In genomic region chrX:11815864-11816263, GRCm38 (mm10) we compare ENCODE assay signal across 28 mouse cellular contexts.
DNase-seq lines count a peak whose midpoint lies in the region; ATAC-seq and TF ChIP-seq lines count a peak whose summit lies in the region.
"Had no signal": no experiment of that assay in that cellular context is flagged by ENCODE, and none has a peak within 500 bp of the region (broad histone marks: within the 10 kb centered on the region; RNA-seq: fewer than 3 reads in every experiment).

No protein-coding gene starts in this region.

- ATAC-seq in lung, embryonic 14.5 days (ENCODE audit: insufficient read depth), result peak; percentile 52; the same call in 1 of the 2 replicates
- ATAC-seq in lung, postnatal 0 days, result no peak
- ATAC-seq in hindbrain, embryonic 13.5 days (ENCODE audit: low FRiP score), result no peak
- ATAC-seq: forebrain, embryonic 15.5 days; hindbrain, embryonic 16.5 days had no signal

- H3K36me3 ChIP-seq in kidney, adult 2 months (ENCODE audit: control insufficient read depth, insufficient read depth, low read length), result no peaks in the 10 kb centered on the region
- no peaks in the 10 kb centered on the region for H3K36me3 ChIP-seq in lung, embryonic 14.5 days (ENCODE audit: insufficient read depth)
- H3K36me3 ChIP-seq in lung, postnatal 0 days (ENCODE audit: insufficient read depth, low read length), result no peaks in the 10 kb centered on the region
- H3K36me3 ChIP-seq in hindbrain, embryonic 13.5 days, result no peaks in the 10 kb centered on the region
- H3K36me3 ChIP-seq: embryonic facial prominence, embryonic 10.5 days; embryonic facial prominence, embryonic 13.5 days; forebrain, embryonic 12.5 days; forebrain, embryonic 15.5 days; G1E; hindbrain, embryonic 12.5 days had no signal

- TF ChIP-seq EP300 in lung, postnatal 0 days (IDR thresholded peaks at IDR 0.05), result 0 out of 2 replicates have a peak, but pooled peaks have one; percentile 14

- H3K4me2 ChIP-seq in lung, embryonic 14.5 days, result no peak overlapping the region
- H3K4me2 ChIP-seq in lung, postnatal 0 days (replicated peaks; ENCODE audit: low read depth, low read length), result no peak overlapping the region
- H3K4me2 ChIP-seq in hindbrain, embryonic 13.5 days, result no peak overlapping the region
- H3K4me2 ChIP-seq: embryonic facial prominence, embryonic 13.5 days; forebrain, embryonic 12.5 days; forebrain, embryonic 15.5 days; heart, embryonic 11.5 days; hindbrain, embryonic 12.5 days had no signal

- 42% methylated on average over 4 of the region's 4 CpGs for WGBS in kidney, adult 2 months
- 46% methylated on average over 4 of the region's 4 CpGs for WGBS in lung, embryonic 14.5 days
- WGBS in lung, postnatal 0 days, result 43% methylated on average over 4 of the region's 4 CpGs
- 84% methylated on average over 4 of the region's 4 CpGs for WGBS in hindbrain, embryonic 13.5 days

- H3K9me3 ChIP-seq in lung, embryonic 14.5 days (ENCODE audit: low read depth, low read length), result no peaks in the 10 kb centered on the region
- H3K9me3 ChIP-seq in lung, postnatal 0 days (ENCODE audit: low read length), result no peaks in the 10 kb centered on the region
- no peaks in the 10 kb centered on the region for H3K9me3 ChIP-seq in hindbrain, embryonic 13.5 days
- H3K9me3 ChIP-seq: embryonic facial prominence, embryonic 10.5 days; embryonic facial prominence, embryonic 13.5 days; forebrain, embryonic 12.5 days; forebrain, embryonic 15.5 days; G1E; hindbrain, embryonic 12.5 days had no signal

- H3K9ac ChIP-seq in lung, embryonic 14.5 days, result no peak overlapping the region
- H3K9ac ChIP-seq in lung, postnatal 0 days (replicated peaks; ENCODE audit: low read depth), result no peak overlapping the region
- no peak overlapping the region for H3K9ac ChIP-seq in hindbrain, embryonic 13.5 days
- H3K9ac ChIP-seq: embryonic facial prominence, embryonic 13.5 days; forebrain, embryonic 12.5 days; forebrain, embryonic 15.5 days; hindbrain, embryonic 12.5 days had no signal

- TF ChIP-seq POLR2A in kidney, adult 2 months (IDR thresholded peaks at IDR 0.05; ENCODE audit: low read depth, low read length), result no peak

- no peak overlapping the region for H3K27ac ChIP-seq in kidney, adult 2 months (ENCODE audit: insufficient read depth, low read depth, low read length)
- H3K27ac ChIP-seq in lung, embryonic 14.5 days (ENCODE audit: low read depth), result no peak overlapping the region
- H3K27ac ChIP-seq in lung, postnatal 0 days (ENCODE audit: low read length), result no peak overlapping the region
- no peak overlapping the region for H3K27ac ChIP-seq in hindbrain, embryonic 13.5 days
- H3K27ac ChIP-seq: embryonic facial prominence, embryonic 10.5 days; embryonic facial prominence, embryonic 13.5 days; forebrain, embryonic 12.5 days; forebrain, embryonic 15.5 days; hindbrain, embryonic 12.5 days had no signal

- H3K4me3 ChIP-seq in kidney, adult 2 months (ENCODE audit: insufficient read depth, low read depth, low read length), result no peak overlapping the region
- no peak overlapping the region for H3K4me3 ChIP-seq in lung, embryonic 14.5 days (ENCODE audit: low read depth, low read length)
- H3K4me3 ChIP-seq in lung, postnatal 0 days (ENCODE audit: low read depth, low read length), result no peak overlapping the region
- H3K4me3 ChIP-seq in hindbrain, embryonic 13.5 days, result no peak overlapping the region
- H3K4me3 ChIP-seq: embryonic facial prominence, embryonic 10.5 days; embryonic facial prominence, embryonic 13.5 days; erythroblast, embryonic 14.5 days; forebrain, embryonic 12.5 days; forebrain, embryonic 15.5 days; hindbrain, embryonic 12.5 days had no signal

- no peaks in the 10 kb centered on the region for H3K4me1 ChIP-seq in kidney, adult 2 months (ENCODE audit: control insufficient read depth, insufficient read depth, low read length)
- 0 out of 2 replicates have a peak, but pooled peaks cover 4% of the 10 kb centered on the region for H3K4me1 ChIP-seq in lung, embryonic 14.5 days (ENCODE audit: insufficient read depth)
- H3K4me1 ChIP-seq in lung, postnatal 0 days (ENCODE audit: insufficient read depth, low read depth, low read length), result no peaks in the 10 kb centered on the region
- H3K4me1 ChIP-seq in hindbrain, embryonic 13.5 days (replicated peaks), result 0 out of 2 replicates have a peak, but pooled peaks cover 6% of the 10 kb centered on the region
- H3K4me1 ChIP-seq: embryonic facial prominence, embryonic 13.5 days; forebrain, embryonic 15.5 days; hindbrain, embryonic 12.5 days had no signal

- peak; percentile 22 for DNase-seq in kidney, adult 2 months
- no peak for DNase-seq in kidney, postnatal 25 days
- peak; percentile 69 for DNase-seq in lung, embryonic 14.5 days
- no peak for DNase-seq in lung, postnatal 25 days (ENCODE audit: low spot score)
- peak; percentile 57 for DNase-seq in lung, postnatal 0 days (ENCODE audit: low spot score)
- DNase-seq in lung, postnatal 4 days, result no peak
- no peak for DNase-seq in frontal cortex, postnatal 36 days (ENCODE audit: low spot score in 2 of 2)
- DNase-seq: adrenal gland, adult 8-10 months; adrenal gland, postnatal 25 days; B cell, adult 2 months; cerebellum, adult 11-12 months; cerebellum, adult 8-10 months; cerebellum, postnatal 10 days; cerebellum, postnatal 36 days; embryo, embryonic 11 days; gastrocnemius, postnatal 10 days; gastrocnemius, postnatal 36 days had no signal

- no peak for TF ChIP-seq CTCF in kidney, adult 2 months (conservative IDR thresholded peaks at IDR 0.05; ENCODE audit: insufficient read depth, insufficient read length, low read depth, low read length)
- TF ChIP-seq CTCF in lung, embryonic 14.5 days (IDR thresholded peaks at IDR 0.05; ENCODE audit: low read depth), result no peak
- no peak for TF ChIP-seq CTCF in lung, postnatal 0 days (IDR thresholded peaks at IDR 0.05)

- H3K27me3 ChIP-seq in kidney, adult 2 months (replicated peaks; ENCODE audit: control insufficient read depth, insufficient read depth, low read length), result no peaks in the 10 kb centered on the region
- no peaks in the 10 kb centered on the region for H3K27me3 ChIP-seq in lung, embryonic 14.5 days (ENCODE audit: insufficient read depth, low read length)
- no peaks in the 10 kb centered on the region for H3K27me3 ChIP-seq in lung, postnatal 0 days (replicated peaks; ENCODE audit: insufficient read depth, low read length)
- peaks cover 21% of the 10 kb centered on the region for H3K27me3 ChIP-seq in hindbrain, embryonic 13.5 days
- H3K27me3 ChIP-seq: CH12.LX; forebrain, embryonic 15.5 days had no signal

Comparison
In these comparisons a context has a peak if more than half of its experiments do, and no peak if none do; other contexts are left out.
1. DNase-seq: peak in kidney, adult 2 months (single experiment), lung, embryonic 14.5 days (single experiment) and lung, postnatal 0 days (single experiment); none in kidney, postnatal 25 days (0 of 2), lung, postnatal 25 days (single experiment), lung, postnatal 4 days (0 of 2) and frontal cortex, postnatal 36 days (0 of 2).